Mouse (Mus musculus) left cerebral cortex, adult 6 months (tissue): ENCODE results near the gene Vmn1r73. TPM values are rescaled to one million over a fixed set of nuclear protein-coding genes. Genes with fewer than 3 reads are reported as not detected.

ENCODE experiments used
- long read RNA-seq, 2 experiments: library from polyadenylated mRNA; unstranded; transcript quantifications; one replicate each; pipeline ENCODE4 v2.0.0; 2019 to 2020
- polyA plus RNA-seq: library from polyadenylated mRNA; unstranded; fragments of <200 nt; fragmentation: Nextera tagmentation; gene quantifications from 2 replicates; pipeline ENCODE4 v1.2.3, GENCODE M21; 2021

Vmn1r73 gene
- polyA plus RNA-seq, result not detected in 2 replicates
- long read RNA-seq, experiment 1, result 0 reads
- long read RNA-seq, experiment 2, result 0 reads

DNA sequence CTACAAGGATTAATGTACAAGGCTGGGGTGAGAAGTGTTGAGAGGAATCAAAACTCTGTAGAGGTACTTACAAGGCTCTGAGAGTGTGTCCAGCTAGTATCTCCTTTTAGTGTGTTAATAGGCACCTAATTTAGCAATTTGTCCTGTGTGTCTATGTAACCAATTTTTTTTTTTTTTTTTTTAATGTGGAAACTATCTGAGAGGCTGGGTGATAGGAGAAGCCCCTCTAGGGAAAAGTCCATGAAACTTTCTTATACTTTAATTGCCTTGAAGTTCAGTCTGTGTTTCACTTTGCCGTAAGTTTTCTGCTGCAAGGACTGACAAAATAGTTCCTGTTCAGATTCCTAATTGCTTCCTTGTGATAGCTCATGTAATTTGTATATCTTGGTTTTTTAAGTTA is at the start of gene Vmn1r73:
Vmn1r73 (plus strand) TSS at position 301 of the 400 bp plus-strand sequence.

Other genes starting within 250 kb of the Vmn1r73 start
- gene Zscan4-ps2, start 216.0 kb upstream of the Vmn1r73 start, polyA plus RNA-seq, result not detected in 2 replicates
- not detected in 2 replicates for gene Zscan4-ps3, start 121.0 kb upstream of the Vmn1r73 start, polyA plus RNA-seq
- not detected in 2 replicates for gene Vmn1r72, start 50.1 kb upstream of the Vmn1r73 start, polyA plus RNA-seq
- gene Vmn1r74, start 103.7 kb downstream of the Vmn1r73 start, polyA plus RNA-seq, result not detected in 2 replicates
- not detected in 2 replicates for gene Vmn1r75, start 144.4 kb downstream of the Vmn1r73 start, polyA plus RNA-seq
- not detected in 2 replicates for gene Vmn1r76, start 207.9 kb downstream of the Vmn1r73 start, polyA plus RNA-seq